Mouse (Mus musculus): ENCODE measurements around the gene A3galt2.

Gene A3galt2

GRCm38 (mm10) chr4:128796788-128797187 lies 41.6 kb downstream of the A3galt2 start:
- DNase-seq (ENCODE audit: low spot score) = no peak

- peak; percentile 36 for DNase-seq (ENCODE audit: low spot score)
Observed at GRCm38 (mm10) chr4:128801675-128802465, 46.7 kb downstream of the A3galt2 start.

GRCm38 (mm10) chr4:128803569-128803968 lies 48.4 kb downstream of the A3galt2 start:
- no peak for DNase-seq (ENCODE audit: low spot score)

GRCm38 (mm10) chr4:128804426-128805149 lies 49.4 kb downstream of the A3galt2 start:
- peak; percentile 21 for DNase-seq (ENCODE audit: low spot score)

- peak; percentile 70 for DNase-seq (ENCODE audit: low spot score)
Observed at GRCm38 (mm10) chr4:128805150-128806042, 50.2 kb downstream of the A3galt2 start.

- peak; percentile 72 for DNase-seq (ENCODE audit: low spot score)
Observed at GRCm38 (mm10) chr4:128806043-128806826, 51.1 kb downstream of the A3galt2 start, which contains the start of gene Zfp362. Gene Zfp362 (minus strand): TSS chr4:128806045.

GRCm38 (mm10) chr4:128806827-128807179 lies 51.6 kb downstream of the A3galt2 start:
- DNase-seq (ENCODE audit: low spot score) = peak; percentile 19

GRCm38 (mm10) chr4:128811382-128812056 lies 56.4 kb downstream of the A3galt2 start:
- peak; percentile 94 for DNase-seq (ENCODE audit: low spot score)

GRCm38 (mm10) chr4:128817011-128817410 lies 61.8 kb downstream of the A3galt2 start:
- DNase-seq (ENCODE audit: low spot score) = no peak
